Mouse (Mus musculus) colon, adult 2 months (tissue): Measurements from ENCODE around the gene Atg13. TPM values are rescaled to one million over a fixed set of nuclear protein-coding genes. Genes with fewer than 3 reads are reported as not detected.

Experiments
- polyA plus RNA-seq: library from polyadenylated mRNA; depleted of rRNA; stranded (reverse); fragments of >200 nt; gene quantifications from 2 replicates; pipeline ENCODE4 v1.2.3, GENCODE M21; 2012; rRNA removed

Atg13 gene
- polyA plus RNA-seq: 27.7 and 28.8 TPM in 2 replicates

GRCm38 (mm10) chr2:91710272-91711234, at the start of gene Atg13, which contains the start of gene Harbi1:
TSS of gene Atg13 (minus strand) at chr2:91710576.
TSS of gene Harbi1 (plus strand) at chr2:91710852.

GRCm38 (mm10) chr2:91729971-91730821, 19.8 kb upstream of the Atg13 start, which contains the start of gene Ambra1:
TSS of gene Ambra1 (plus strand) at chr2:91730134.

GRCm38 (mm10) chr2:91649553-91650359, 60.6 kb downstream of the Atg13 start, which contains the start of the genes Zfp408 and Arhgap1:
TSS of gene Zfp408 (minus strand) at chr2:91649791.
TSS of gene Arhgap1 (plus strand) at chr2:91649860.

GRCm38 (mm10) chr2:91636229-91636628, 74.1 kb downstream of the Atg13 start, which contains the start of gene F2:
TSS of gene F2 (minus strand) at chr2:91636414.

Other genes with a start within 250 kb of the Atg13 start
- 3.2 and 4.6 TPM in 2 replicates for gene Ckap5, start 183.8 kb downstream of the Atg13 start, polyA plus RNA-seq
- gene F2, start 74.2 kb downstream of the Atg13 start, polyA plus RNA-seq: 0.87 and 1.4 TPM in 2 replicates
- gene Zfp408, start 60.8 kb downstream of the Atg13 start, polyA plus RNA-seq: 16.0 and 18.6 TPM in 2 replicates
- gene Arhgap1, start 60.7 kb downstream of the Atg13 start, polyA plus RNA-seq: 142 and 145 TPM in 2 replicates
- gene Harbi1, start 276 bp upstream of the Atg13 start, polyA plus RNA-seq: 2.6 TPM in 2 replicates
- 19.3 and 21.9 TPM in 2 replicates for gene Ambra1, start 19.6 kb upstream of the Atg13 start, polyA plus RNA-seq
- 1.8 and 2.1 TPM in 2 replicates for gene Chrm4, start 216.7 kb upstream of the Atg13 start, polyA plus RNA-seq
- 2.8 and 5.7 TPM in 2 replicates for gene Mdk, start 221.7 kb upstream of the Atg13 start, polyA plus RNA-seq
- gene Gm9821, start 235.1 kb upstream of the Atg13 start, polyA plus RNA-seq: not detected in 2 replicates